Mouse (Mus musculus) heart, postnatal 36 days (tissue): ENCODE measurements around the gene Gm3625. TPM values are rescaled to one million over a fixed set of nuclear protein-coding genes. Genes with fewer than 3 reads are reported as not detected.
A peak's percentile ranks its signal among the peaks of the same experiment; 100 is the strongest.
"Not testable (repeated sequence)": the region's sequence is repeated elsewhere in the genome, so short reads cannot be mapped to it uniquely, and the experiment has no call there.

Experiments used
- DNase-seq, 2 experiments: peaks; one replicate each; pipeline ENCODE4 v3.0.0; 2021 to 2022
- intact Hi-C: fragments of 180-260 bp; cut with DNase I; formaldehyde crosslinking; loops from one replicate; pipeline ENCODE4 v1.15.1; 2025
- total RNA-seq, 2 experiments: library from RNA; stranded (reverse); gene quantifications; 2 replicates each; pipeline ENCODE4 v1.2.3; 2021

Gene Gm3625
- total RNA-seq, 2 experiments from 2014 or later, result not detected

- intact Hi-C loops, result no loop called here
- DNase-seq, result no peak
These were observed 34.7 kb downstream of the Gm3625 start for GRCm38 (mm10) chr12:4558013-4558412.

DNA sequence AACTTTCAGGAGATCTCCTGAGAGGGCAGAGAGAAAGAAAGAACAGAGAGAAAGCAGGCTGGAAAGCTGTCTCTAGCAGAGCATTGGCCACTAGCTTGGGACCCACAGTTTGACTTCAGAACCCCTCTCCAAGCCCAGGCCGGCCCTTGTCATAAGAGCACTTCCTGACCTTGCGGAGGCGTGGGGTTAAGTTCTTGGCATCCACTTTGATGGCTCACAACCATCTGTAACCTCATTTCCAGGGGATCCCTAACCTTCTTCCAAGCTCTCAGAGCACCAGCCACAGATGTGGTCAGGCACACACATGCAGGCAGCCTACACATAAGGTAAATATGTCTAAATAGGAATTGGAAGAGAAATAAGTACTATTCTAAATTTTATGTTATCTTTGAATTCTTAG, 35.3 kb downstream of the Gm3625 start:
- DNase-seq, result no peak
- intact Hi-C loops, result no loop called here

DNA sequence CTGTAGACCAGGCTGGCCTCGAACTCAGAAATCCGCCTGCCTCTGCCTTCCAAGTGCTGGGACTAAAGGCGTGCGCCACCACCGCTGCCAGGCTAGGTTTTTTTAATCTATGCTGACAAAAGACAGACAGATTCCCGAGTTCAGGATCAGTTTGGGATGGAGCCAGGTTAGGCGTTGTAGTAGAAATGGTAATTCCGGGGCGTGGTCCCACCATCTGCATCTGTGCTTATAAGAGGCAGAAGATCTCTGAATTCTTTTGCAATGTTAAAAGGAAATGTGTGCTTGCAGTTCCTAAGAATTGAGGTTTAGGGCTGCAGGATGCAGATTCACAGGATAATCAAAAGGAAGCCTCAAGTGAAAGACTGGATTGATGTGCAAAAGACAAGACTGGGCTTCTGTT, 35.8 kb downstream of the Gm3625 start:
- intact Hi-C loops, result no loop called here

DNA sequence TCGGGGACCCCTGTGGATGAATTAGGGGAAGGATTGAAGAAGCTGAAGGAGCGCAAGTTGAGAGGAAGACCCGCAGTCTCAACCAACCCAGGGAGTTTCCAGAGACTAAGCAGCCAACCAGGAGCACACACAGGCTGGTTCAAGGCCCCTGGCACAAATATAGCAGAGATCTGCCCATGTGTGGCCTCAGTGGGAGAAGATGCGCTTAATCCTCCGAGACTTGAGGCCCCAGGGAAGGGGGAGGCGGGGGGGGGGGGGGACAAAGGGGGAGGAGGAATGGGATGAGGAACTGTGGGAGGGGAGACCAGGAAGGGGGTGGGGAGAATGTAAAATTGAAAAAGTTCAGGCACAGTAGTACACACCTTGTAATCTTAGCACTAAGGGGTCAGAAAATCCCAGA, 37.3 kb downstream of the Gm3625 start:
- intact Hi-C loops, result no loop called here

More for the DNA sequence above, 35.8 kb downstream of the Gm3625 start:
- no peak for DNase-seq

GRCm38 (mm10) chr12:4553704-4554103, 39.0 kb downstream of the Gm3625 start:
- DNase-seq, intact Hi-C loops: not testable (repeated sequence)

More for the DNA sequence above, 37.3 kb downstream of the Gm3625 start:
- no peak for DNase-seq

- intact Hi-C loops, result loop anchor here (1.0 to 10.0 kb wide), 6 partner anchors 71 to 621 kb away; partner anchors contain the start of gene Ncoa1
- peak; percentile 75 to 77 for DNase-seq
These were observed 44.4 kb downstream of the Gm3625 start for GRCm38 (mm10) chr12:4548053-4549013.

DNA sequence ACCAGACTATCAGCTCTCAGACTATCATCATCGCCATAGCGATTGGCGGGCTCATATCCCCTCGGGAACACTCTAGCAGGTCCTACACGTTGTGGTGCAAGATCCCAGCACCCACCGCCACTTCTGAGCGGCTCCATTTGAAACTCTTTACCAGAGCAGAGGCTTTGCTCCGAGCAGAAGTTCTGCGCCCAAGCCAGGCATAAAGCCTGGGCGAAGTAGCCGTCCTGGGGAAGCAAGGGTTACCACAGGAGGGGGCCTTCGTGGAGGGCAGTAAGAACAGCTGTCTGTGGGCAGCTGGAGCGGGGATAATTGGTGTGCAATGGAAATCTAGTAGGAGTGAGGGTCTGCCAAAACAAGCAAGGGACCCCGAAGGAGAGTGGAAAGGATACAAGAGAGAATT, 45.2 kb downstream of the Gm3625 start:
- no peak for DNase-seq
- intact Hi-C loops, result loop anchor here (5.0 to 10.0 kb wide), 5 partner anchors 70 to 620 kb away; partner anchors contain the start of gene Ncoa1

DNA sequence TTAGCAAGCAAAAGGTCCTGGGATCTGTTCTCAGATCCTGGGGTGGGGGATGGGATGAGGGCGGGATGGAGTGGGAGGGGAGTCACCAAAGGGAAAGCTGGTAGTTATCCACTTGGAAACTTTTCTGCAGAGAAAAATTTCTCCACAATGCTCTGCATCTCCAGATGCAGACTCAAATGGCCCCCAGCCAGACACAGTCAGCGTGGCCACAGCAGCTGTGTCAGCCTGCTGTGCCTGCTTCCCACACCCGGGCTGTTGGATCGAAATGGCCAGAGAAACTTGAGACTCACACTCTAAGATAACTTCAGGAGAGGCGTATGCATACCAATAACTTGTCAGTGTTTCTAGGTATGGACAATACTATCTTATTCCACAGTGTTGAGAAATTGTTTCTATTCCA, 46.2 kb downstream of the Gm3625 start:
- DNase-seq, result peak; percentile 56 to 59
- intact Hi-C loops, result loop anchor here (5.0 to 10.0 kb wide), 5 partner anchors 69 to 619 kb away; partner anchors contain the start of gene Ncoa1

GRCm38 (mm10) chr12:4545425-4545824, 47.3 kb downstream of the Gm3625 start:
- DNase-seq, result no peak
- intact Hi-C loops, result loop anchor here (5.0 to 10.0 kb wide), 5 partner anchors 68 to 618 kb away; partner anchors contain the start of gene Ncoa1

DNA sequence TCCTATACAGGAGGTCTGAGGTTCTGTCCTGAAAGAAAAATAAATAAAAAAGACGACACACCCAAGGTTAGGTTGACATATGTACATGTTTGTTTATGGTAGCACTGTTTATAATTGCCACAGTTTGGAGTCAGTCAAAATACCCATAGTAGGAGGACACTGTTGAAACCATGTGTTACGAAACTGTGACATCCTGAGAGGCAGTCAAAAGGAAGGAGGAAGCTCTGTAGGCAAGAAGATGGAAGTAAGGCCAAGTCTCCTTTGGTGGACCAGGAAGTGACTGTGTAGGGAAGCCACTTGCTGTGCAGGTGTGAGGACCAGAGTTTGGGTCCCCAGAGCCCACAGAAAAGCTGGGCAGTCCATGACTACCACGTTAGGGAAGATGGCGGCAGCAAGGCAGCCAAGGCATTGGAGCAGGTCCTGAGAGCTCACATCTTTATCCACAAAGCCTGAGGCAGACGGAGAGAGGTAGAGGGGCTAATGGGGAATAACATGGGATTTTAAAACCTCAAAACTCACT, 48.3 kb downstream of the Gm3625 start:
- intact Hi-C loops, result loop anchor here (10.0 kb wide), 1 partner anchor 220 kb away; no protein-coding TSS in a partner anchor
- DNase-seq, result no peak

Other genes starting within 250 kb of the Gm3625 start
- gene Ncoa1, start 115.7 kb downstream of the Gm3625 start, total RNA-seq, result 10 to 100 TPM; 27.3 to 29.0 TPM
- 10 to 100 TPM; 35.4 to 43.5 TPM for gene Itsn2, start 289 bp downstream of the Gm3625 start, total RNA-seq
- gene Fam228a, start 145.5 kb upstream of the Gm3625 start, total RNA-seq, result not detected
- 1 to 10 TPM; 2.2 to 3.4 TPM for gene Pfn4, start 176.1 kb upstream of the Gm3625 start, total RNA-seq
- gene Fam228b, start 176.3 kb upstream of the Gm3625 start, total RNA-seq, result 1 to 10 TPM; 2.0 to 3.4 TPM
- 10 to 100 TPM; 41.8 to 46.9 TPM for gene Sf3b6, start 224.6 kb upstream of the Gm3625 start, total RNA-seq
- 1 to 10 TPM; 1.3 to 1.5 TPM for gene Fkbp1b, start 248.7 kb upstream of the Gm3625 start, total RNA-seq